Mouse (Mus musculus) E14TG2a.4 (cell line): ENCODE measurements at regions not wholly inside any gene's neighbourhood (a gene's known extent, or its start where the extent isn't known, plus 50 kb on each side); places are given as distances from the start of the nearest gene placed in this dataset.

Source experiments
- CTCF ChIP-seq: conservative IDR thresholded peaks from 2 replicates; pipeline ENCODE4 v1.5.1; 2014; ENCODE audit warnings: low read length
- POU5F1 ChIP-seq: IDR thresholded peaks from 2 replicates; pipeline ENCODE4 v1.6.1; 2014; ENCODE audit warnings: low read length, borderline replicate concordance

DNA sequence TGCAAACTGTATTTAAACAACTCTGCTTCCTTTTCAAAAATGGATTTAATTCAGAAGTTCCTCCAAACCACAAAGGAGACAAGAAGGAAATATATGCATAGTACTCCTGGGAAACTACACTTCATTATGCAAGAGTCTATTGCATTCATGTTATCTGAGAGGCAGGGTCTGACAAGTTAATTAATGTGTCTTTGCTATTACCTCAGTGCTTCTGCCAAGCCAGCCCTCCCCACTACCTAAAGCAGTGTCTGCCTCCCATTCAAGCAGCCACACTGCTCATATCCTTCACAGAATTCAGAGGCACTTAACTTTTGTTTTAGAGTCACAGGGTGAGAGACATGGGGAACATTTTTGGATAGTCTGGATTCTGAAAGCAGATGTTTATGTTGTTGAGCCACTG lies 58.6 kb upstream of the C9orf72 start:
- no peak for TF ChIP-seq CTCF
- TF ChIP-seq POU5F1 = no peak
